Mouse (Mus musculus) embryonic facial prominence, embryonic 14.5 days (tissue): ENCODE measurements around the gene Glt28d2. TPM values are rescaled to one million over a fixed set of nuclear protein-coding genes. Genes with fewer than 3 reads are reported as not detected.

Experiments used
- ATAC-seq: fragments of 200-750 bp; cut with Nextera tagmentation; 2 replicates; pipeline ENCODE4 v1.8.0; 2017; ENCODE audit warnings: low read depth, moderate number of reproducible peaks, moderate TSS enrichment
- DNase-seq: peaks from one replicate; pipeline ENCODE4 v3.0.0-alpha.2; 2015; ENCODE audit warnings: low spot score
- H3K27ac ChIP-seq: fragments of 300-500 bp; sonication (generic); replicated peaks from 2 replicates; pipeline ENCODE4 v1.5.1; 2014; ENCODE audit warnings: low read depth, mild to moderate bottlenecking, low read length, moderate library complexity
- H3K27me3 ChIP-seq: fragments of 300-500 bp; sonication (generic); replicated peaks from 2 replicates; pipeline ENCODE4 v1.6.1; 2014; ENCODE audit warnings: low read length; ENCODE audit not compliant: control insufficient read depth, insufficient read depth
- H3K36me3 ChIP-seq: fragments of 300-500 bp; sonication (generic); 2 replicates; pipeline ENCODE4 v1.6.1; 2014; ENCODE audit warnings: low read length, mixed read lengths; ENCODE audit not compliant: control insufficient read depth, insufficient read depth
- H3K4me1 ChIP-seq: fragments of 300-500 bp; sonication (generic); 2 replicates; pipeline ENCODE4 v1.6.1; 2014; ENCODE audit warnings: antibody characterized with exemption, low read length; ENCODE audit not compliant: control insufficient read depth, insufficient read depth
- H3K4me2 ChIP-seq: fragments of 300-500 bp; sonication (generic); 2 replicates; pipeline ENCODE4 v1.6.1; 2014; ENCODE audit warnings: low read depth, mild to moderate bottlenecking, low read length, moderate library complexity, mixed read lengths
- H3K4me3 ChIP-seq: fragments of 300-500 bp; sonication (generic); 2 replicates; pipeline ENCODE4 v1.5.1; 2014; ENCODE audit warnings: low read depth, mild to moderate bottlenecking, low read length
- H3K9ac ChIP-seq: fragments of 300-500 bp; sonication (generic); 2 replicates; pipeline ENCODE4 v1.6.1; 2014; ENCODE audit warnings: low read depth, mild to moderate bottlenecking, low read length, moderate library complexity, mixed read lengths
- H3K9me3 ChIP-seq: fragments of 300-500 bp; sonication (generic); 2 replicates; pipeline ENCODE4 v1.6.1; 2016; ENCODE audit warnings: low read length; ENCODE audit not compliant: control insufficient read depth
- WGBS: fragments of 180-500 bp; shearing (Covaris S2); extraction: QIAGEN DNeasy Blood & Tissue Kit; methylation state at CpG from one replicate; pipeline ENCODE4 v1.1.7; 2014; 5-methylcytosine and 5-hydroxymethylcytosine counted together
- polyA plus RNA-seq: library from polyadenylated mRNA; unstranded; fragments of >200 nt; fragmentation: Nextera tagmentation; extraction: Ambion mirVana; gene quantifications from 2 replicates; pipeline ENCODE4 v1.2.1, GENCODE M21; 2014

The Glt28d2 gene
- polyA plus RNA-seq, 1 experiment from 2014 or later: 2.7 TPM

GRCm38 (mm10) chr3:85888221-85888671 lies 930 bp upstream of the Glt28d2 start:
- no peaks in the 10 kb centered on the region for H3K36me3 ChIP-seq
- no peaks in the 10 kb centered on the region for H3K27me3 ChIP-seq
- H3K4me2 ChIP-seq: peak overlapping the region; percentile 86
- peaks cover 12% of the 10 kb centered on the region for H3K4me1 ChIP-seq
- H3K27ac ChIP-seq: peak overlapping the region; percentile 68; the same call in 1 of the 2 replicates
- H3K9me3 ChIP-seq: no peaks in the 10 kb centered on the region
- no peak; the same call in 1 of the 2 replicates for ATAC-seq
- 7% methylated on average over 11 of the region's 11 CpGs for WGBS
- DNase-seq: peak; percentile 79
- peak overlapping the region; percentile 66; the same call in 1 of the 2 replicates for H3K9ac ChIP-seq
- peak overlapping the region; percentile 53 for H3K4me3 ChIP-seq

GRCm38 (mm10) chr3:85886636-85887238 lies 579 bp downstream of the Glt28d2 start:
- H3K9ac ChIP-seq: peak overlapping the region; percentile 66
- no peaks in the 10 kb centered on the region for H3K27me3 ChIP-seq
- DNase-seq: peak; percentile 20
- H3K36me3 ChIP-seq: no peaks in the 10 kb centered on the region
- ATAC-seq: peak; percentile 1; the same call in 1 of the 2 replicates
- H3K4me3 ChIP-seq: peak overlapping the region; percentile 53
- peaks cover 12% of the 10 kb centered on the region for H3K4me1 ChIP-seq
- peak overlapping the region; percentile 61 for H3K27ac ChIP-seq
- H3K9me3 ChIP-seq: no peaks in the 10 kb centered on the region
- H3K4me2 ChIP-seq: peak overlapping the region; percentile 86
- WGBS: 5% methylated on average over 22 of the region's 22 CpGs

GRCm38 (mm10) chr3:85885906-85886305 lies 1.4 kb downstream of the Glt28d2 start:
- peaks cover 12% of the 10 kb centered on the region for H3K4me1 ChIP-seq
- no peaks in the 10 kb centered on the region for H3K9me3 ChIP-seq
- H3K27me3 ChIP-seq: no peaks in the 10 kb centered on the region
- H3K36me3 ChIP-seq: no peaks in the 10 kb centered on the region
- H3K4me2 ChIP-seq: peak overlapping the region; percentile 86
- no peak overlapping the region for H3K9ac ChIP-seq
- no peak overlapping the region for H3K27ac ChIP-seq
- no peak for ATAC-seq
- 33% methylated on average over 1 of the region's 1 CpGs for WGBS
- H3K4me3 ChIP-seq: peak overlapping the region; percentile 53; the same call in 1 of the 2 replicates
- DNase-seq: peak; percentile 7

GRCm38 (mm10) chr3:85880687-85881086 lies 6.6 kb downstream of the Glt28d2 start:
- H3K4me2 ChIP-seq: no peak overlapping the region
- no peak overlapping the region for H3K27ac ChIP-seq
- no peaks in the 10 kb centered on the region for H3K36me3 ChIP-seq
- 91% methylated on average over 2 of the region's 2 CpGs for WGBS
- H3K9me3 ChIP-seq: no peaks in the 10 kb centered on the region
- no peak overlapping the region for H3K4me3 ChIP-seq
- DNase-seq: no peak
- ATAC-seq: no peak
- no peaks in the 10 kb centered on the region for H3K27me3 ChIP-seq
- no peaks in the 10 kb centered on the region for H3K4me1 ChIP-seq
- no peak overlapping the region for H3K9ac ChIP-seq

GRCm38 (mm10) chr3:85880068-85880467 lies 7.2 kb downstream of the Glt28d2 start:
- Histone ChIP-seq H3K9me3 (no peaks in the 10 kb centered on the region), H3K27me3 (no peaks in the 10 kb centered on the region), H3K36me3 (no peaks in the 10 kb centered on the region), H3K27ac (no peak overlapping the region), H3K4me3 (no peak overlapping the region), H3K9ac (no peak overlapping the region), H3K4me1 (no peaks in the 10 kb centered on the region), H3K4me2 (no peak overlapping the region)
- no peak for ATAC-seq
- no peak for DNase-seq
- WGBS: 84% methylated on average over 8 of the region's 8 CpGs

GRCm38 (mm10) chr3:85878911-85879310 lies 8.4 kb downstream of the Glt28d2 start:
- 79% methylated on average over 5 of the region's 5 CpGs for WGBS
- Histone ChIP-seq H3K9me3 (no peaks in the 10 kb centered on the region), H3K4me3 (no peak overlapping the region), H3K9ac (no peak overlapping the region), H3K4me2 (no peak overlapping the region), H3K36me3 (no peaks in the 10 kb centered on the region), H3K27ac (no peak overlapping the region), H3K4me1 (no peaks in the 10 kb centered on the region), H3K27me3 (no peaks in the 10 kb centered on the region)
- no peak for ATAC-seq
- DNase-seq: no peak

GRCm38 (mm10) chr3:85863996-85864395 lies 23.3 kb downstream of the Glt28d2 start:
- WGBS: 29% methylated on average over 3 of the region's 3 CpGs
- ATAC-seq: no peak
- no peaks in the 10 kb centered on the region for H3K27me3 ChIP-seq

GRCm38 (mm10) chr3:85862886-85863285 lies 24.4 kb downstream of the Glt28d2 start:
- Histone ChIP-seq H3K9ac (no peak overlapping the region), H3K4me1 (0 out of 2 replicates have a peak, but pooled peaks cover 3% of the 10 kb centered on the region), H3K27ac (no peak overlapping the region), H3K9me3 (no peaks in the 10 kb centered on the region), H3K4me2 (no peak overlapping the region), H3K27me3 (no peaks in the 10 kb centered on the region), H3K36me3 (no peaks in the 10 kb centered on the region), H3K4me3 (no peak overlapping the region)
- whole genome bisulfite sequencing: 79% methylated on average over 2 of the region's 2 CpGs
- DNase-seq: no peak
- ATAC-seq: no peak

More at GRCm38 (mm10) chr3:85863996-85864395, 23.3 kb downstream of the Glt28d2 start:
- no peaks in the 10 kb centered on the region for H3K36me3 ChIP-seq
- H3K9ac ChIP-seq: no peak overlapping the region
- H3K4me1 ChIP-seq: no peaks in the 10 kb centered on the region
- no peak overlapping the region for H3K27ac ChIP-seq
- H3K4me2 ChIP-seq: no peak overlapping the region
- no peak for DNase-seq
- H3K9me3 ChIP-seq: peaks cover 2% of the 10 kb centered on the region; the same call in 1 of the 2 replicates
- H3K4me3 ChIP-seq: no peak overlapping the region

GRCm38 (mm10) chr3:85860996-85861395 lies 26.3 kb downstream of the Glt28d2 start:
- Histone ChIP-seq H3K4me2 (no peak overlapping the region), H3K4me3 (no peak overlapping the region), H3K27me3 (no peaks in the 10 kb centered on the region), H3K4me1 (0 out of 2 replicates have a peak, but pooled peaks cover 3% of the 10 kb centered on the region), H3K9ac (no peak overlapping the region), H3K36me3 (no peaks in the 10 kb centered on the region), H3K27ac (no peak overlapping the region), H3K9me3 (no peaks in the 10 kb centered on the region)
- DNase-seq (no peak), ATAC-seq (no peak)
- 82% methylated on average over 5 of the region's 5 CpGs for WGBS
